Mouse (Mus musculus): ENCODE data around the gene Ptcd1. TPM values are rescaled to one million over a fixed set of nuclear protein-coding genes. Genes with fewer than 3 reads are reported as not detected.

Gene Ptcd1
- polyA plus RNA-seq, 1 experiment from 2014 or later = 11.9 TPM

Other genes with a start within 250 kb of the Ptcd1 start
- gene Smurf1, start 201.3 kb downstream of the Ptcd1 start, polyA plus RNA-seq (2015; fragmentation: Nextera tagmentation; extraction: Ambion mirVana) = 11.3 and 13.8 TPM in 2 replicates
- not detected in 2 replicates for gene Gm4871, start 134.4 kb downstream of the Ptcd1 start, polyA plus RNA-seq (2015; fragmentation: Nextera tagmentation; extraction: Ambion mirVana)
- gene 1700018F24Rik, start 124.1 kb downstream of the Ptcd1 start, polyA plus RNA-seq (2015; fragmentation: Nextera tagmentation; extraction: Ambion mirVana) = not detected in 2 replicates
- 86.8 and 96.4 TPM in 2 replicates for gene Arpc1a, start 83.3 kb downstream of the Ptcd1 start, polyA plus RNA-seq (2015; fragmentation: Nextera tagmentation; extraction: Ambion mirVana)
- not detected in 2 replicates for gene Kpna7, start 83.1 kb downstream of the Ptcd1 start, polyA plus RNA-seq (2015; fragmentation: Nextera tagmentation; extraction: Ambion mirVana)
- 214 and 308 TPM in 2 replicates for gene Arpc1b, start 52.9 kb downstream of the Ptcd1 start, polyA plus RNA-seq (2015; fragmentation: Nextera tagmentation; extraction: Ambion mirVana)
- gene Pdap1, start 26.9 kb downstream of the Ptcd1 start, polyA plus RNA-seq (2015; fragmentation: Nextera tagmentation; extraction: Ambion mirVana) = 52.1 and 65.4 TPM in 2 replicates
- 113 and 116 TPM in 2 replicates for gene Bud31, start 26.7 kb downstream of the Ptcd1 start, polyA plus RNA-seq (2015; fragmentation: Nextera tagmentation; extraction: Ambion mirVana)
- gene Cpsf4, start 105 bp upstream of the Ptcd1 start, polyA plus RNA-seq (2015; fragmentation: Nextera tagmentation; extraction: Ambion mirVana) = 20.9 and 28.2 TPM in 2 replicates
- gene Atp5j2, start 25.0 kb upstream of the Ptcd1 start, polyA plus RNA-seq (2015; fragmentation: Nextera tagmentation; extraction: Ambion mirVana) = 1,147 and 1,514 TPM in 2 replicates
- 6.0 and 7.4 TPM in 2 replicates for gene Zkscan14, start 34.8 kb upstream of the Ptcd1 start, polyA plus RNA-seq (2015; fragmentation: Nextera tagmentation; extraction: Ambion mirVana)
- 8.4 and 10.3 TPM in 2 replicates for gene Zkscan5, start 37.5 kb upstream of the Ptcd1 start, polyA plus RNA-seq (2015; fragmentation: Nextera tagmentation; extraction: Ambion mirVana)
- gene Zfp655, start 64.6 kb upstream of the Ptcd1 start, polyA plus RNA-seq (2015; fragmentation: Nextera tagmentation; extraction: Ambion mirVana) = 27.4 and 29.6 TPM in 2 replicates
- 0.40 and 0.62 TPM in 2 replicates for gene Zscan25, start 113.4 kb upstream of the Ptcd1 start, polyA plus RNA-seq (2015; fragmentation: Nextera tagmentation; extraction: Ambion mirVana)
- gene Cyp3a57, start 178.2 kb upstream of the Ptcd1 start, polyA plus RNA-seq (2015; fragmentation: Nextera tagmentation; extraction: Ambion mirVana) = not detected in 2 replicates